Mouse (Mus musculus) midbrain, embryonic 11.5 days (tissue): ENCODE measurements at regions not wholly inside any gene's neighbourhood (a gene's known extent, or its start where the extent isn't known, plus 50 kb on each side); places are given as distances from the start of the nearest gene placed in this dataset.
"Not testable (repeated sequence)": the region's sequence is repeated elsewhere in the genome, so short reads cannot be mapped to it uniquely, and the experiment has no call there.

Experiments used
- ATAC-seq: fragments of 200-750 bp; cut with Nextera tagmentation; 2 replicates; pipeline ENCODE4 v1.8.0; 2017; ENCODE audit warnings: moderate TSS enrichment, moderate library complexity; ENCODE audit not compliant: low FRiP score
- DNase-seq: peaks from one replicate; pipeline ENCODE4 v3.0.0; 2015; ENCODE audit warnings: low spot score; ENCODE audit errors: missing footprints
- H3K27ac ChIP-seq: fragments of 300-500 bp; sonication (generic); 2 replicates; pipeline ENCODE4 v1.5.1; 2014; ENCODE audit warnings: low read depth, low read length
- H3K27me3 ChIP-seq: fragments of 300-500 bp; sonication (generic); 2 replicates; pipeline ENCODE4 v1.6.1; 2014; ENCODE audit warnings: mild to moderate bottlenecking, low read length, moderate library complexity, mixed read lengths; ENCODE audit not compliant: control insufficient read depth, insufficient read depth
- H3K36me3 ChIP-seq: fragments of 300-500 bp; sonication (generic); 2 replicates; pipeline ENCODE4 v1.6.1; 2014; ENCODE audit warnings: mild to moderate bottlenecking, low read length, moderate library complexity, mixed read lengths; ENCODE audit not compliant: control insufficient read depth, insufficient read depth
- H3K4me1 ChIP-seq: fragments of 300-500 bp; sonication (generic); 2 replicates; pipeline ENCODE4 v1.6.1; 2014; ENCODE audit warnings: low read length; ENCODE audit not compliant: control insufficient read depth, insufficient read depth
- H3K4me2 ChIP-seq: fragments of 300-500 bp; sonication (generic); 2 replicates; pipeline ENCODE4 v1.6.1; 2014; ENCODE audit warnings: mild to moderate bottlenecking, moderate library complexity
- H3K4me3 ChIP-seq: fragments of 300-500 bp; sonication (generic); 2 replicates; pipeline ENCODE4 v1.5.1; 2014; ENCODE audit warnings: low read depth, low read length
- H3K9ac ChIP-seq: fragments of 300-500 bp; sonication (generic); 2 replicates; pipeline ENCODE4 v1.6.1; 2014; ENCODE audit warnings: low read length
- H3K9me3 ChIP-seq: fragments of 300-500 bp; sonication (generic); 2 replicates; pipeline ENCODE4 v1.6.1; 2016; ENCODE audit warnings: low read length; ENCODE audit not compliant: control insufficient read depth
- WGBS: fragments of 180-500 bp; shearing (Covaris S2); extraction: QIAGEN DNeasy Blood & Tissue Kit; methylation state at CpG from one replicate; pipeline ENCODE4 v1.1.7; 2014; 5-methylcytosine and 5-hydroxymethylcytosine counted together

DNA sequence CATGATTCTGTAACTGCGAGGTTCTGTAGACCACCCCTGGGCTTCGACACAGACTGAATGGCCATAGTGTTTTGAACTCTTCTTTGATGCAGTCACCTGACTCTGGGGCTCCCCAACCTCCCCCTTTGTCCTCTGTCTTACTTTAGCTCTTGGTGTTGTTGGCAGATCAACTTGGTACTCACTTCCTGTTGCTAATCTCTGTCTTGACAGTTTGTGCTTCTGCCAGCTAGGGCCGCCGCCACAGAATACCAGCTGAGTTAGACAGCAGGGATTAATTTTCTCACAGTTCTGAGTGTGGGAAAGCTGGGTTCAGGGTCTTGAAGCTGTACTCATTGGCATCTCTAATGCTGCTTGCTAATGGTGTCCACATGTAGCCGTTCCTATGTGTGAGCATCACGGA is 125.6 kb downstream of the Gm11077 start:
- no peak overlapping the region for H3K27ac ChIP-seq
- peaks cover 6% of the 10 kb centered on the region; the same call in 1 of the 2 replicates for H3K4me1 ChIP-seq
- no peak for DNase-seq
- no peaks in the 10 kb centered on the region for H3K9me3 ChIP-seq
- no peak for ATAC-seq
- no peaks in the 10 kb centered on the region for H3K27me3 ChIP-seq
- WGBS: 85% methylated on average over 6 of the region's 6 CpGs
- no peak overlapping the region for H3K4me2 ChIP-seq
- no peak overlapping the region for H3K9ac ChIP-seq
- H3K4me3 ChIP-seq: no peak overlapping the region
- no peaks in the 10 kb centered on the region for H3K36me3 ChIP-seq

DNA sequence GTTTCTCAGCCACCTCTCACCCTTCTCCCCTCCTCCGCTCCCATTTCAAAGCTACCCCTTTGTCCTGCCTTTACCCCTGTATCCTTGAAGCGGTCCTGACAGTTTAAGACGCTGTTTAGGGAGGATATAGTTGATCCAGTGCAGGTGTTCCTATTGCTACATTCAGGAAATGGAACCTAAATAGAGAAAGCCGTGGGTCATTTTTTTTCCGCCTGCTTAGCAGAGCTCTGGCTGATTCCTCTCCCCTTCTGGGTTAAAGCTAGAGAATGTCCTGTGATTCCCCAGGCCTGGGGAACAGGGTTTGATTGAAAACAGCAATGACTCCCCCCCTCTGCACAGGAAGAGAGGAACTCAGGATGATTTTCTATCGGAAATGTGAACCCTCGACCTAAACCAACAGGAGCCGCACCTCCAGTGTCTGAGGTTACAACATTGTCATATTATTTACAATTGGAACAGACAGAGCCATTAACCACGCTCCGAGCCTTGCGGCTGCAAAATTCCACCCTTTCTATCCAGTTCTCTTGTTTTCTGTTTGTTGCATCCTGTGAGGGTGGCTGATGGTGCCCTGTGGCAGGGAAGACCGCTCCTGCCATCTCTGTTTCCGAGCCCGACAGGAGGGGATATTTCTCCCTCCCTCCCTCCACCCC is 127.5 kb downstream of the Gm11077 start:
- Histone ChIP-seq H3K27me3 (no peaks in the 10 kb centered on the region), H3K27ac (no peak overlapping the region), H3K4me3 (peak overlapping the region; percentile 13; the same call in 1 of the 2 replicates), H3K9me3 (no peaks in the 10 kb centered on the region), H3K9ac (peak overlapping the region; percentile 33), H3K36me3 (no peaks in the 10 kb centered on the region), H3K4me1 (peaks cover 6% of the 10 kb centered on the region; the same call in 1 of the 2 replicates), H3K4me2 (peak overlapping the region; percentile 40)
- DNase-seq (peak; percentile 90), ATAC-seq (peak; percentile 55; the same call in 1 of the 2 replicates)
- 29% methylated on average over 14 of the region's 14 CpGs for WGBS

DNA sequence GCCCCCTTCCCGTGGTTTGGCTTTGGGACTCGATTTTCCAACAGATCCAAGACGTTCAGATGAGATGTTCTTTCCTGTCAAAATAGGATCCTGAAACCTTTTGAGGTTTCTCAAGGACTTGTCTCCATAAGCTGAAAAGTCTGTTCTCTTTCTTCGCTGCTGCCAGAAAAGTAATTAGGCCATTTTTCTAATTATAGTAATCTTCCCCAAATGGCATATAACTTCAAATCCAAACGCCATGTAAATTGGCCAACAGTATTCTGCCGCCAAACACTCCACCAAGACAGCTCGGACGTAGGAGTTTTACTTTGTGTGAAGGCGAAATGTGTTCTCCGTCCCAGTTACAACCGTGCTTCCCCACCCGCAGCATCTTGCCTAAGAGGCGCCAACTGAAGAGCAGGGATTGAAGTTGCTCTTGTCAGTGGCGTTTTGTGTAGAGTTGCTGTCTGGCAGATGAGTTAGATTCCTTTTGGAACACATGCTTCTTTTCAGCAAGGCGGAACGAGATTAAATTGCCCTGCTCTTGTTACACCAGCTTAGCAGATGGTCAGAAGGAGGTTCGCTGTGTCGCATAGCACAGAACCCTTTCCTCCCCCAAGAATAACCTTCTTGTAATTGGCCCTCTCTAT is 128.1 kb downstream of the Gm11077 start:
- Histone ChIP-seq H3K36me3 (no peaks in the 10 kb centered on the region), H3K4me2 (peak overlapping the region; percentile 40), H3K9me3 (no peaks in the 10 kb centered on the region), H3K27ac (no peak overlapping the region), H3K27me3 (no peaks in the 10 kb centered on the region), H3K9ac (peak overlapping the region; percentile 33), H3K4me1 (peaks cover 6% of the 10 kb centered on the region; the same call in 1 of the 2 replicates), H3K4me3 (peak overlapping the region; percentile 13; the same call in 1 of the 2 replicates)
- 35% methylated on average over 18 of the region's 18 CpGs for WGBS
- DNase-seq: peak; percentile 86
- ATAC-seq: peak; percentile 39

DNA sequence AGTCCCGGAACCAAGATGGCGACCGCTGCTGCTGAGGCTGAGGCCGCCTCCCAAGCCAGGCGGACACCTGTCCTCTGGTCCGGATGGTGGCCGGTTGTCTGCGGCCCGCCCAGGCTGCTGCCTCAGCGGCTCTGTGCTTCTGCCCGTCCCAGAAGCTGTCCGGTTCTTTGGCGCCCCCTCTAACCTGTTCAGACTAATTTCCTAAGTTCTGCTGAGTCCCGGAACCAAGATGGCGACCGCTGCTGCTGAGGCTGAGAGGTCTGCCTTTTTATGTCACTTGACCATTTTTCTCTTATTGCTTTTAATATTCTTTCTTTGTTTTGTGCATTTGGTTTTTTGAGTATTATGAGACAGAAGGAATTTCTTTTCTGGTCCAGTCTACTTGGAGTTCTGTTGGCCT is 140.4 kb downstream of the Gm11077 start:
- ATAC-seq, H3K27ac ChIP-seq, H3K36me3 ChIP-seq, H3K4me3 ChIP-seq, H3K9ac ChIP-seq, H3K27me3 ChIP-seq, H3K4me1 ChIP-seq, H3K9me3 ChIP-seq, H3K4me2 ChIP-seq: not testable (repeated sequence)
- DNase-seq: peak; percentile 51
- WGBS: 94% methylated on average over 7 of the region's 16 CpGs

DNA sequence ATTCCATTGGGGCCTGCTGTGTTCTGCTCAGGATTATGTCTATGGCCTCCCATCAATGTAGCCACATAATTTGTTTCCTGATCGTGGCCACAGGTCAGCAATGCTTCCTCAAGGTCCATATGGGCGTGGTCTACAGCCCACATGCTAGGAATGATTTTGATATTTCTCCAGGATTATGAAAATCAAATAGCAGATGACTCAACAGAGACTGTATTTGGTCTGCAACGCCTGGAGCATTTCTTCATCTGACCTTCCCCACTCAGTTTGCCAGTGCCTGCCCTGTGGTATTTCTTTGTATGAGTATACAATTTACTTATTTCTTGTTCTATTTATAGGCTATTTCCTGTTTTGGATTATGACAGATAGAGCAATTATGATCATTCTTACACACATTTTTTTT is 145.7 kb downstream of the Gm11077 start:
- ATAC-seq: no peak
- H3K4me1 ChIP-seq: no peaks in the 10 kb centered on the region
- no peak for DNase-seq
- WGBS: 74% methylated on average over 3 of the region's 3 CpGs
- H3K27me3 ChIP-seq: no peaks in the 10 kb centered on the region
- no peak overlapping the region for H3K4me2 ChIP-seq
- no peak overlapping the region for H3K27ac ChIP-seq
- H3K4me3 ChIP-seq: no peak overlapping the region
- no peaks in the 10 kb centered on the region for H3K36me3 ChIP-seq
- H3K9me3 ChIP-seq: no peaks in the 10 kb centered on the region
- H3K9ac ChIP-seq: no peak overlapping the region

DNA sequence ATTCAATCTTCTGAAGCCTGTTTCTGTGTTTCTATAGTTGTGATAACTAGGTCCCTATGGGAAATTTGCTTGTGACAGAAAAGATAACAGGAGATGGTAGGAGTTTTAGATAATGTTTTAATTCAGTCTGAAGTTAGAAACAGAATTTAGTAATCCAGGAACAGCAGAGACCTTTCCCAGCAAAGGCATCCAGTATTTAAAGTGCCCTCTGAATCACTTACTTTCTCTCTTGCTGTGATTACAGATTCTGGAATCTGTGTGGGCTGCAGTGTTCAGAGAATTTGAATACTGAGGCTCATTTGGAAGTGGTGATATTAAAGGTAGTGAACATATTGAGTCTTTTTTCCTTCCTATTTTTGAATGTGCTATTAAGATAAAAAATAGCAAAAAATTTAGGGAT is 154.6 kb downstream of the Gm11077 start:
- H3K27ac ChIP-seq: no peak overlapping the region
- no peak overlapping the region for H3K4me3 ChIP-seq
- H3K27me3 ChIP-seq: no peaks in the 10 kb centered on the region
- H3K9me3 ChIP-seq: no peaks in the 10 kb centered on the region
- H3K4me1 ChIP-seq: no peaks in the 10 kb centered on the region
- no peaks in the 10 kb centered on the region for H3K36me3 ChIP-seq
- H3K9ac ChIP-seq: no peak overlapping the region
- ATAC-seq (no peak), DNase-seq (no peak)
- no peak overlapping the region for H3K4me2 ChIP-seq

DNA sequence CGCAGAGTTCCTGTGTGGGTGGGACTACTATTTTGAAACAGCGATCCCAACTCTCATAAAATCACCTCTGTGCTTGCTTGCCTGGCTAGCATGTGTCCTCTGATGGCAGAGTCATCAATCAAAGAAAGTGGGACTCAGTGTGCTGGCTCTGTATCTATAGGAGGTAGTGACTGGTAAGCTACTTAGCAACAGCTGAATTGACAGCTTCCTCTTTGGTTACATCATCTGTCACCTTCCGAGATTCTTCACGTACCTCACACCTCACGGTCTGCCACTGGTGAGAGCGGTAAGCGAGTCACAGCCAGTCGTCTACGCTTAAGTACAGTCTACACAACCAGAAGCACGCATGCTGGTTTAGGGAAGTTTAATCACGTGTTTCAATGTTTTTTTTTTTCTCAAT is 159.5 kb downstream of the Gm11077 start:
- Histone ChIP-seq H3K4me3 (no peak overlapping the region), H3K36me3 (no peaks in the 10 kb centered on the region), H3K4me1 (no peaks in the 10 kb centered on the region), H3K9ac (no peak overlapping the region), H3K9me3 (no peaks in the 10 kb centered on the region), H3K27ac (no peak overlapping the region), H3K27me3 (no peaks in the 10 kb centered on the region), H3K4me2 (no peak overlapping the region)
- DNase-seq (peak; percentile 60), ATAC-seq (no peak)
- WGBS: 81% methylated on average over 11 of the region's 11 CpGs

DNA sequence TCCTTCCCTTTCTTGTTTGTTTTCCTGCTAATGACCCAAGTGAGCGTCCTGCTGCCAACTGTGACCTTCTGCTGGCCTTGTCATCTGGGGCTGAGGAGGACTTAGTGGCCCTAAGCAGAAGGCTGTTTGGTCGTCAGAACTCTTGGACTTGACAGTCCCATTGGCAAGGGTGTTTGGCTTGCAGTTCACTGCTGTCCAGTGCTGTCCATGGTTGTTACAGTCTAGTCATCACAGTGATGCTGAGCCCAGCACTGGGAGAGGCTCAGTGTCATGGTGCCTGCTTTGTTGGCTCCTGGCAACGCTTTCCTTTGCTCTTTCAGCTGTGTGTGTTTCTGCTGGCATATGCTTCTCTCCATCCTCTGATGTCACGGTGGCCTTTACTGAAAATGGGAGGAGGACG is 161.0 kb downstream of the Gm11077 start:
- Histone ChIP-seq H3K9me3 (no peaks in the 10 kb centered on the region), H3K4me1 (no peaks in the 10 kb centered on the region), H3K9ac (no peak overlapping the region), H3K4me3 (no peak overlapping the region), H3K27me3 (no peaks in the 10 kb centered on the region), H3K4me2 (no peak overlapping the region), H3K36me3 (no peaks in the 10 kb centered on the region), H3K27ac (no peak overlapping the region)
- WGBS: 81% methylated on average over 5 of the region's 5 CpGs
- ATAC-seq: no peak
- no peak for DNase-seq

DNA sequence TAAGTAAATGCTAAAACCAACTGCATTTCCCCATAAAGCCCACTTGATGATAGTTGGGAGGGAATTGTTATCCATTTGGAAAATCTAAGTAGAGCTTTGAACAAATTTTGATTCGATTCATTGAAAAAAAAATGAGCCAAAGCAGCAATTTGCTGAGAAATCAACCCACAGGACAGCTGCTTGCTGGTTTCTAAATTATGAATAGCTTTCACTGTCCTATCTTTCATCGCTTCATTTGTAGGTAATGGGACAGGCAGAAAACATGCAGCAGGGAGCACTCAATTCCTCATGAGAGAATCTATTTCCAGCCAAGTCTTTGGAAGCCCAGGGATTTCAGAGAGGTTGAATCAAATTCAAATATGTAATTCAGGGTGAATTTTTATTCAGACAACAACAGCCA is 161.5 kb downstream of the Gm11077 start:
- Histone ChIP-seq H3K4me2 (no peak overlapping the region), H3K9ac (no peak overlapping the region), H3K27ac (no peak overlapping the region), H3K4me1 (no peaks in the 10 kb centered on the region), H3K4me3 (no peak overlapping the region), H3K36me3 (no peaks in the 10 kb centered on the region), H3K9me3 (no peaks in the 10 kb centered on the region), H3K27me3 (no peaks in the 10 kb centered on the region)
- DNase-seq (no peak), ATAC-seq (no peak)
- WGBS: 89% methylated on average over 2 of the region's 2 CpGs
